ENCODE assay signal across 18 mouse cellular contexts in genomic region chr14:92566986-92567385, GRCm38 (mm10).
DNase-seq lines count a peak whose midpoint lies in the region; ATAC-seq and TF ChIP-seq lines count a peak whose summit lies in the region.
"Had no signal": no experiment of that assay in that cellular context is flagged by ENCODE, and none has a peak within 500 bp of the region (broad histone marks: within the 10 kb centered on the region; RNA-seq: fewer than 3 reads in every experiment).

No protein-coding gene starts in this region.

- H3K4me3 ChIP-seq in hindbrain, postnatal 0 days (ENCODE audit: low read length), result no peak overlapping the region
- no peak overlapping the region for H3K4me3 ChIP-seq in hindbrain, embryonic 10.5 days
- no peak overlapping the region for H3K4me3 ChIP-seq in midbrain, postnatal 0 days (ENCODE audit: low read depth, low read length)
- no peak overlapping the region for H3K4me3 ChIP-seq in midbrain, embryonic 11.5 days (ENCODE audit: low read depth, low read length)
- H3K4me3 ChIP-seq: embryonic facial prominence, embryonic 15.5 days; erythroblast, embryonic 14.5 days; gastrocnemius, adult 2 months; heart, embryonic 12.5 days; hindbrain, embryonic 12.5 days had no signal

- H3K9me3 ChIP-seq in hindbrain, postnatal 0 days (ENCODE audit: low read length), result no peaks in the 10 kb centered on the region
- H3K9me3 ChIP-seq in hindbrain, embryonic 10.5 days, result no peaks in the 10 kb centered on the region
- H3K9me3 ChIP-seq in midbrain, postnatal 0 days (ENCODE audit: low read length), result no peaks in the 10 kb centered on the region
- H3K9me3 ChIP-seq in midbrain, embryonic 11.5 days (ENCODE audit: control insufficient read depth, low read length), result no peaks in the 10 kb centered on the region
- H3K9me3 ChIP-seq: embryonic facial prominence, embryonic 15.5 days; heart, embryonic 12.5 days; hindbrain, embryonic 12.5 days had no signal

- H3K27ac ChIP-seq in hindbrain, postnatal 0 days, result no peak overlapping the region
- no peak overlapping the region for H3K27ac ChIP-seq in hindbrain, embryonic 10.5 days
- H3K27ac ChIP-seq in midbrain, postnatal 0 days (ENCODE audit: low read depth, low read length), result no peak overlapping the region
- no peak overlapping the region for H3K27ac ChIP-seq in midbrain, embryonic 11.5 days (ENCODE audit: low read depth, low read length)
- H3K27ac ChIP-seq: embryonic facial prominence, embryonic 15.5 days; gastrocnemius, adult 2 months; hindbrain, embryonic 12.5 days had no signal

- no peak overlapping the region for H3K4me2 ChIP-seq in hindbrain, postnatal 0 days (ENCODE audit: low read depth, low read length)
- H3K4me2 ChIP-seq in midbrain, postnatal 0 days (ENCODE audit: low read depth, low read length, poor library complexity, severe bottlenecking), result no peak overlapping the region
- H3K4me2 ChIP-seq in midbrain, embryonic 11.5 days, result no peak overlapping the region
- H3K4me2 ChIP-seq: embryonic facial prominence, embryonic 15.5 days; heart, embryonic 12.5 days; hindbrain, embryonic 12.5 days had no signal

- no peak overlapping the region for H3K9ac ChIP-seq in hindbrain, postnatal 0 days (replicated peaks; ENCODE audit: low read length)
- H3K9ac ChIP-seq in midbrain, postnatal 0 days (replicated peaks; ENCODE audit: low read length, poor library complexity, severe bottlenecking), result no peak overlapping the region
- H3K9ac ChIP-seq in midbrain, embryonic 11.5 days (ENCODE audit: low read length), result no peak overlapping the region
- H3K9ac ChIP-seq: embryonic facial prominence, embryonic 15.5 days; heart, embryonic 12.5 days; hindbrain, embryonic 12.5 days had no signal

- no peak for ATAC-seq in hindbrain, postnatal 0 days
- ATAC-seq in midbrain, postnatal 0 days (ENCODE audit: low FRiP score), result no peak
- no peak for ATAC-seq in midbrain, embryonic 11.5 days (ENCODE audit: low FRiP score)
- ATAC-seq: hindbrain, embryonic 16.5 days had no signal

- H3K27me3 ChIP-seq in hindbrain, postnatal 0 days (ENCODE audit: insufficient read depth, low read length), result no peaks in the 10 kb centered on the region
- no peaks in the 10 kb centered on the region for H3K27me3 ChIP-seq in hindbrain, embryonic 10.5 days (ENCODE audit: insufficient read depth, poor library complexity, severe bottlenecking)
- H3K27me3 ChIP-seq in midbrain, postnatal 0 days (ENCODE audit: insufficient read depth, low read length), result no peaks in the 10 kb centered on the region
- H3K27me3 ChIP-seq in midbrain, embryonic 11.5 days (ENCODE audit: control insufficient read depth, insufficient read depth, low read length), result no peaks in the 10 kb centered on the region
- H3K27me3 ChIP-seq: embryonic facial prominence, embryonic 15.5 days; heart, embryonic 12.5 days; hindbrain, embryonic 12.5 days had no signal

- TF ChIP-seq CTCF in hindbrain, postnatal 0 days (IDR thresholded peaks at IDR 0.05; ENCODE audit: low read depth), result no peak
- no peak for TF ChIP-seq CTCF in midbrain, postnatal 0 days (IDR thresholded peaks at IDR 0.05)

- H3K4me1 ChIP-seq in hindbrain, postnatal 0 days (ENCODE audit: insufficient read depth, low read length), result no peaks in the 10 kb centered on the region
- no peaks in the 10 kb centered on the region for H3K4me1 ChIP-seq in hindbrain, embryonic 10.5 days (replicated peaks)
- H3K4me1 ChIP-seq in midbrain, postnatal 0 days (ENCODE audit: insufficient read depth, low read length), result no peaks in the 10 kb centered on the region
- H3K4me1 ChIP-seq in midbrain, embryonic 11.5 days (ENCODE audit: control insufficient read depth, insufficient read depth, low read length), result no peaks in the 10 kb centered on the region
- H3K4me1 ChIP-seq: embryonic facial prominence, embryonic 15.5 days; heart, embryonic 12.5 days; hindbrain, embryonic 12.5 days had no signal

- DNase-seq in cerebellum, postnatal 25 days, result peak; percentile 27 to 42
- DNase-seq in cerebellum, adult 8-10 months, result no peak
- DNase-seq in hindbrain, postnatal 0 days (ENCODE audit: low spot score), result peak; percentile 16
- DNase-seq in hindbrain, embryonic 10.5 days (ENCODE audit: low spot score), result no peak
- peak; percentile 31 for DNase-seq in midbrain, postnatal 0 days (ENCODE audit: low spot score)
- DNase-seq in midbrain, embryonic 11.5 days (ENCODE audit: low spot score, missing footprints), result no peak
- no peak for DNase-seq in heart, postnatal 4 days
- DNase-seq: adrenal gland, postnatal 14 days; embryo, embryonic 11 days; gastrocnemius, adult 2 months; gastrocnemius, postnatal 25 days; kidney, adult 11 months; kidney, adult 9 months had no signal

- WGBS in hindbrain, postnatal 0 days, result 21% methylated on average over 2 of the region's 2 CpGs
- WGBS in hindbrain, embryonic 10.5 days, result 73% methylated on average over 2 of the region's 2 CpGs
- WGBS in midbrain, postnatal 0 days, result 56% methylated on average over 2 of the region's 2 CpGs
- WGBS in midbrain, embryonic 11.5 days, result 68% methylated on average over 2 of the region's 2 CpGs

- H3K36me3 ChIP-seq in hindbrain, postnatal 0 days (ENCODE audit: insufficient read depth, low read length), result no peaks in the 10 kb centered on the region
- no peaks in the 10 kb centered on the region for H3K36me3 ChIP-seq in hindbrain, embryonic 10.5 days
- H3K36me3 ChIP-seq in midbrain, postnatal 0 days (ENCODE audit: insufficient read depth, low read length), result no peaks in the 10 kb centered on the region
- H3K36me3 ChIP-seq in midbrain, embryonic 11.5 days (ENCODE audit: control insufficient read depth, insufficient read depth, low read length), result no peaks in the 10 kb centered on the region
- H3K36me3 ChIP-seq: embryonic facial prominence, embryonic 15.5 days; heart, embryonic 12.5 days; hindbrain, embryonic 12.5 days had no signal

Comparison
In these comparisons a context has a peak if more than half of its experiments do, and no peak if none do; other contexts are left out.
1. DNase-seq: peak in cerebellum, postnatal 25 days (2 of 2), hindbrain, postnatal 0 days (single experiment) and midbrain, postnatal 0 days (single experiment); none in cerebellum, adult 8-10 months (single experiment), hindbrain, embryonic 10.5 days (single experiment), midbrain, embryonic 11.5 days (single experiment) and heart, postnatal 4 days (single experiment).